Mouse (Mus musculus) adrenal gland, postnatal 10 days (tissue): Measurements from ENCODE around the gene Olfr1472. TPM values are rescaled to one million over a fixed set of nuclear protein-coding genes. Genes with fewer than 3 reads are reported as not detected.
"Not testable (repeated sequence)": the region's sequence is repeated elsewhere in the genome, so short reads cannot be mapped to it uniquely, and the experiment has no call there.

ENCODE experiments used
- DNase-seq: peaks from one replicate; pipeline ENCODE4 v3.0.0; 2021; ENCODE audit warnings: mixed read lengths
- long read RNA-seq, 2 experiments: library from polyadenylated mRNA; stranded (forward); transcript quantifications; one replicate each; pipeline ENCODE4 v2.0.0; 2021
- total RNA-seq, 2 experiments: library from RNA; stranded (reverse); gene quantifications; 2 replicates each; pipeline ENCODE4 v1.2.3; 2021

Olfr1472 gene
- total RNA-seq = not detected
- long read RNA-seq, experiment 1 = 0 reads
- long read RNA-seq, experiment 2 = 0 reads

- no peak for DNase-seq
Observed at GRCm38 (mm10) chr19:13455986-13456385, at the start of gene Olfr1472. Olfr1472 (minus strand) TSS chr19:13456086.

DNA sequence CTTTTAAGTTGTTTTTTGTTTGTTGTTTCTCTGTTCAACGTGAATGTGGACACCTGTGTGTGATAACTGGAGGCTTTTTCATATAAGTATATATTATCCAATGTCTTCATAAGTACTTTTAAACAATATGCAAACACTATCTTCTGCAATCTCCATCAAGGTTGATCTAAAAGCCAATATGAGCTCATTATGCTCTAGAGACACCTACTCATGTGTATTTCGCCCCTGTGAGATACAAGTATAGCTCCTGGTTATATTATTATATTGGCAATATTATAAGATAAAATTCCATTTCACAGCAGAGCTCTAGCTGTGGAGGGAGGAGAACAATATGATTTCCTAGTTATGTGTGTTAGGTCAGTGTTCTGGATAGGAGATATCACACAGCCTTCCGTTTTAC is 44.4 kb upstream of the Olfr1472 start, which contains the start of gene Olfr1477:
TSS of gene Olfr1477 (plus strand) at position 301 of the 400 bp plus-strand sequence.
- DNase-seq = no peak

- DNase-seq = no peak
Observed at GRCm38 (mm10) chr19:13480096-13480495, 24.2 kb upstream of the Olfr1472 start, which contains the start of gene Olfr1475. Olfr1475 (minus strand) TSS chr19:13480196.

DNA sequence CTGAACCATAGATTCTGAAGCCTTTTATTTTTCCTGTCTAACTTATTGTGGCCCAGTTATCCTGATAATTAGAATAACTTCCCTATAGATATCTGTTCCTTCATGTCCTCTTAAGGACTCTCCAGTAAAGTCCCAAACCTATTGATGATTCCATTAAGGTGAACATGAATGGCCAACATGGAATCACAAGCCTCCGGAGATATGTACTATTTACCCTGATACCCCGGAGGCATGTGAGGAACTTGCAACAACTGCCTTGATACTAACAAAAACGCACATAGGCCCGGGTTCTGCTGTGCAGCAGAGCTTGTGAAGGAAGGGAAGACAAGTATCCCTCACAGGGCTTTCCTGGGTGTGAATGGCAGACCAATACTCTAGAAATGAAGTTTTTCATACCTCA is 13.4 kb upstream of the Olfr1472 start, which contains the start of gene Olfr1474:
TSS of gene Olfr1474 (plus strand) at position 301 of the 400 bp plus-strand sequence.
- DNase-seq = not testable (repeated sequence)

- not testable (repeated sequence) for DNase-seq
Observed at GRCm38 (mm10) chr19:13443109-13443508, 12.8 kb downstream of the Olfr1472 start, which contains the start of gene Olfr1471. Olfr1471 (plus strand) TSS chr19:13443409.

- DNase-seq = no peak
Observed at GRCm38 (mm10) chr19:13407549-13407948, 48.3 kb downstream of the Olfr1472 start, which contains the start of gene Olfr1469. Olfr1469 (plus strand) TSS chr19:13407849.

Other genes with a start within 250 kb of the Olfr1472 start
- not detected for gene Olfr1463, start 224.8 kb downstream of the Olfr1472 start, total RNA-seq
- not detected for gene Olfr1465, start 140.5 kb downstream of the Olfr1472 start, total RNA-seq
- not detected for gene Olfr1466, start 117.2 kb downstream of the Olfr1472 start, total RNA-seq
- not detected for gene Olfr1467, start 93.8 kb downstream of the Olfr1472 start, total RNA-seq
- gene Olfr1469, start 48.2 kb downstream of the Olfr1472 start, total RNA-seq = not detected
- gene Olfr1471, start 12.7 kb downstream of the Olfr1472 start, total RNA-seq = not detected
- gene Olfr1474, start 13.5 kb upstream of the Olfr1472 start, total RNA-seq = not detected
- not detected for gene Olfr1475, start 24.1 kb upstream of the Olfr1472 start, total RNA-seq
- not detected for gene Olfr1477, start 44.5 kb upstream of the Olfr1472 start, total RNA-seq
- not detected for gene Olfr1480, start 71.8 kb upstream of the Olfr1472 start, total RNA-seq
- not detected for gene Olfr1484, start 127.4 kb upstream of the Olfr1472 start, total RNA-seq
- gene Olfr1487, start 161.3 kb upstream of the Olfr1472 start, total RNA-seq = not detected
- not detected for gene Olfr1489, start 175.5 kb upstream of the Olfr1472 start, total RNA-seq
- not detected for gene Olfr1490, start 195.0 kb upstream of the Olfr1472 start, total RNA-seq
- gene Olfr1491, start 241.2 kb upstream of the Olfr1472 start, total RNA-seq = not detected